Mouse (Mus musculus): Measurements from ENCODE around the gene Pde6h. TPM values are rescaled to one million over a fixed set of nuclear protein-coding genes. Genes with fewer than 3 reads are reported as not detected.
A peak's percentile ranks its signal among the peaks of the same experiment; 100 is the strongest.

Pde6h gene
- polyA plus RNA-seq, 1 experiment from 2014 or later: 0.44 TPM

DNA sequence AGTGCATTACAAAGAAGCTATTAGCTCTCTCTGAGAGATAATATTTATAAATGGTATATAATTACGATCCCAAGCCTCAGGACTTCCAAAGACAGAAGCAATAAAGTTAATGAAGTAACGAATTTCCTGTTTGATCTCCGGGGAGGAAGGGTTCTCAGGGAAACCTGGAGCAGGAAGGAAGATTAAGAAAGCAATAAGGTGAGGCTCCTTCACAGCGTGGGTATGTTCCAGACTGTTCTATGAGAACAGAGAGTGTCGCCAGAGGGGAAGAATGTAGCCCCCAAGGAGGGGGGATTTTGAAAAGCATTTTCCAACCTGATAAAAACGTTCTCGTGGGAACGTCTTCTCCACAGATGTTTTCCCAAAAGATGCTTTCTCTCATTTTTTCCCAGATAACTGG, 66.9 kb downstream of the Pde6h start:
- H3K4me2 ChIP-seq (replicated peaks; ENCODE audit: low read depth): peak overlapping the region; percentile 39
- WGBS: 17% methylated on average over 8 of the region's 8 CpGs
- H3K4me1 ChIP-seq (replicated peaks; ENCODE audit: control insufficient read depth, insufficient read depth, low read length): 0 out of 2 replicates have a peak, but pooled peaks cover 5% of the 10 kb centered on the region
- H3K27ac ChIP-seq (ENCODE audit: low read depth, low read length): no peak overlapping the region
- H3K4me3 ChIP-seq (ENCODE audit: low read depth, low read length): no peak overlapping the region
- no peaks in the 10 kb centered on the region for H3K9me3 ChIP-seq (ENCODE audit: control insufficient read depth)
- TF ChIP-seq CTCF (IDR thresholded peaks at IDR 0.05; ENCODE audit: low read depth): no peak
- no peaks in the 10 kb centered on the region for H3K27me3 ChIP-seq (replicated peaks; ENCODE audit: control insufficient read depth, insufficient read depth, low read length)
- no peak overlapping the region for H3K9ac ChIP-seq (ENCODE audit: low read depth, low read length)
- no peaks in the 10 kb centered on the region for H3K36me3 ChIP-seq (ENCODE audit: control insufficient read depth, insufficient read depth)
- peak; percentile 22; the same call in 1 of the 2 replicates for ATAC-seq

DNA sequence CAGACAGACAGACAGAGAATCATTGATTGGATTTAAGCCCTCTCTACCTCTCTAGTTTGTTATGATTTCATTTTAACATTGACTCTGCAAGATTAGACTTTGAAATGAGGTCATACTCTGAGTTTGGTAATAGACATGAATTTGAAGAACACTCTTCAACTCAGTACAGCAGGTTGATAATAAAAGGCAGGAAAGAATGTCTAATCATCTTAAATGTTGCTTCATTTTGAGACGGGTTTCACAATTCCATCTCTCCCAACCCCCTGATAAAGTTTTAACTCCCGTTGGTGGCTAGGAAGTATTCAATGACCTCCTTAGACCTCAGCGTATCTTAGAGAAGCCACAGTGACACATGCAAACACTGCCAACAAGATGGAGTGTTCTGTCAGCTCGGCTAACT, 69.9 kb downstream of the Pde6h start:
- Histone ChIP-seq H3K27ac (ENCODE audit: low read depth, low read length) (no peak overlapping the region), H3K27me3 (replicated peaks; ENCODE audit: control insufficient read depth, insufficient read depth, low read length) (no peaks in the 10 kb centered on the region), H3K4me1 (replicated peaks; ENCODE audit: control insufficient read depth, insufficient read depth, low read length) (0 out of 2 replicates have a peak, but pooled peaks cover 5% of the 10 kb centered on the region), H3K9me3 (ENCODE audit: control insufficient read depth) (no peaks in the 10 kb centered on the region), H3K4me3 (ENCODE audit: low read depth, low read length) (no peak overlapping the region), H3K36me3 (ENCODE audit: control insufficient read depth, insufficient read depth) (no peaks in the 10 kb centered on the region), H3K4me2 (replicated peaks; ENCODE audit: low read depth) (no peak overlapping the region), H3K9ac (ENCODE audit: low read depth, low read length) (no peak overlapping the region)
- 49% methylated on average over 4 of the region's 4 CpGs for WGBS
- ATAC-seq: no peak
- TF ChIP-seq CTCF (IDR thresholded peaks at IDR 0.05; ENCODE audit: low read depth): no peak

DNA sequence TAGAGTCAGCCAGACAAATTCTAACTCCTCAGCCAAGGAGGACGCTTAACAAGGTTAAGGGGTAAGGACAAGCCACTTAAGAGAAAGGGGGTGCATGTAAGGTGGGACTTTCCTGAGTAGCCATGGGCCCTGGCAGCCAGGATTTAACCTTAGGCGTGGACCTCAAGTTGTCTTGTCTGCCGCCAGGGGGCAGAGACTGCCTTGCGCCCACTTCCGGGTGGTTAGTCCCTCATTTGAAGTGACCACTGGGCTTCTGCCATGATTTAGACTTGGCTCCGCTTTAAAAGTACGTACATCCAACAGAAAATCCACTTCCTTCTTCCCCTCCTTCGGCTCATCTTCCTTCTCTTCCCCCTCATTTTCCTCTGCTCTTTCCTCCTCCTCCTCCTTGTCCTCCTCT, 71.9 kb downstream of the Pde6h start:
- no peaks in the 10 kb centered on the region for H3K9me3 ChIP-seq (ENCODE audit: control insufficient read depth)
- peak; percentile 64 for TF ChIP-seq CTCF (IDR thresholded peaks at IDR 0.05; ENCODE audit: low read depth)
- no peaks in the 10 kb centered on the region for H3K36me3 ChIP-seq (ENCODE audit: control insufficient read depth, insufficient read depth)
- WGBS: 70% methylated on average over 8 of the region's 8 CpGs
- H3K4me2 ChIP-seq (replicated peaks; ENCODE audit: low read depth): no peak overlapping the region
- no peak overlapping the region for H3K27ac ChIP-seq (ENCODE audit: low read depth, low read length)
- no peaks in the 10 kb centered on the region for H3K27me3 ChIP-seq (replicated peaks; ENCODE audit: control insufficient read depth, insufficient read depth, low read length)
- no peak overlapping the region for H3K4me3 ChIP-seq (ENCODE audit: low read depth, low read length)
- no peak for ATAC-seq
- 0 out of 2 replicates have a peak, but pooled peaks cover 4% of the 10 kb centered on the region for H3K4me1 ChIP-seq (replicated peaks; ENCODE audit: control insufficient read depth, insufficient read depth, low read length)
- H3K9ac ChIP-seq (ENCODE audit: low read depth, low read length): no peak overlapping the region

DNA sequence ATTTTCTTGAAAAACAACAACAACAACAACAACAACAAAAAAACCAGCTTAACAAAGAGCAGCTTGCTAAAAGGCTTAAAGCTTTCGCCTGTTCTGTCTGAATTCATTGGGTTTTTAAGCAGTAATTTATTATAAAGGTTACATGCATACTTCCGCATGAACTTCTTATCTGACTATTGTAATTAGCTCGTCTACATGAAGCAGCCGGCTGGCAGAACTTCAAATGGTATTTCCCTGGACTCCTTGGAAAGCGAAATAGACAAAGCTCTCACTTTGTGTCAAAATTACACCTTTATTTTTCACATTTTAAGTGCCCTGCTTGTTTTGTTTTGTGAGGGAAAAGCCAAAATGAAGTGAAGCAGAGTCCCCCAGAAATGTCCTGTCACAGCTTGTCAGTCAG, 72.7 kb downstream of the Pde6h start:
- no peaks in the 10 kb centered on the region for H3K4me1 ChIP-seq (replicated peaks; ENCODE audit: control insufficient read depth, insufficient read depth, low read length)
- no peaks in the 10 kb centered on the region for H3K36me3 ChIP-seq (ENCODE audit: control insufficient read depth, insufficient read depth)
- WGBS: 46% methylated on average over 5 of the region's 5 CpGs
- H3K4me3 ChIP-seq (ENCODE audit: low read depth, low read length): no peak overlapping the region
- no peak for ATAC-seq
- no peak overlapping the region for H3K9ac ChIP-seq (ENCODE audit: low read depth, low read length)
- no peak overlapping the region for H3K27ac ChIP-seq (ENCODE audit: low read depth, low read length)
- no peaks in the 10 kb centered on the region for H3K9me3 ChIP-seq (ENCODE audit: control insufficient read depth)
- no peak overlapping the region for H3K4me2 ChIP-seq (replicated peaks; ENCODE audit: low read depth)
- no peak for TF ChIP-seq CTCF (IDR thresholded peaks at IDR 0.05; ENCODE audit: low read depth)
- no peaks in the 10 kb centered on the region for H3K27me3 ChIP-seq (replicated peaks; ENCODE audit: control insufficient read depth, insufficient read depth, low read length)

DNA sequence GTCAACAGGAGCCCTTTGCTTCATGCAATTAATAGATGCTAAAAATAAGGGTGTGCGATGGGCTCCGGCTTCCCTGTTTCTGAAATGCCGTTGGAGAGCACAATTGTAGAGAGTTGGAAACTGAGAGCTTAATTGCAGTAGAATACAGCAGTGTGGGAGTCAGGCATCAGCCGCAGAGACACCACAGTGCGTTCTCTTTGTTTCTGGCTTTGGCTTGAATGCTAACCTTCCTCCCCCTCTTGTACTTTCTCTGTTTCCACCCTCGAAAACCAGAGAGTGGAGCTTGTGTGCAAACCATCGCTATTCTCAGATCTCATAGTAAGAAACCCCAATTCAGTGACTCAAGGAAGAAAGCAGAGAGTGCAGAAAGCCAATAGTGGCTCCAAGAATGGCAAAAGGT, 74.5 kb downstream of the Pde6h start:
- no peaks in the 10 kb centered on the region for H3K9me3 ChIP-seq (ENCODE audit: control insufficient read depth)
- H3K27me3 ChIP-seq (replicated peaks; ENCODE audit: control insufficient read depth, insufficient read depth, low read length): no peaks in the 10 kb centered on the region
- H3K36me3 ChIP-seq (ENCODE audit: control insufficient read depth, insufficient read depth): no peaks in the 10 kb centered on the region
- H3K4me3 ChIP-seq (ENCODE audit: low read depth, low read length): no peak overlapping the region
- no peak overlapping the region for H3K4me2 ChIP-seq (replicated peaks; ENCODE audit: low read depth)
- no peak for TF ChIP-seq CTCF (IDR thresholded peaks at IDR 0.05; ENCODE audit: low read depth)
- H3K27ac ChIP-seq (ENCODE audit: low read depth, low read length): no peak overlapping the region
- 0 out of 2 replicates have a peak, but pooled peaks cover 3% of the 10 kb centered on the region for H3K4me1 ChIP-seq (replicated peaks; ENCODE audit: control insufficient read depth, insufficient read depth, low read length)
- no peak for ATAC-seq
- no peak overlapping the region for H3K9ac ChIP-seq (ENCODE audit: low read depth, low read length)
- 90% methylated on average over 7 of the region's 7 CpGs for WGBS

DNA sequence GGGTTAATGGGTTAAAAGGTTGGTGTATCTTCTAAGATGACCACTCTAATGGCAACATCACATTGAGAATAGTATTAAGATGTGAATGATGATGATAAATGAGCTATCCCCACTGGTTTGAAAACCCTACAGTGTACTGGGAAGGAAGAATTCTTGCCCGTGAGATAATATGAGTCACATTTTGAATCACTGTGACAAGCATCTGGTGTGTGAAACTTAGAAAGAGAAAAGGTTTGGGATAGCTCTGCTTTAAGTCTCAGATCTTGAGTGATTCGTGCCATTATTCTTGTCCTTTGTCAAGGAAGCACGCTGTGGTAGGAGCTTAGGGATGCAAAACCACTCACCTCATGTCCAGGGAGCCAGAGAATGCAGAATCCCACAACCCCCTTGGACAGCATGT, 75.4 kb downstream of the Pde6h start:
- H3K36me3 ChIP-seq (ENCODE audit: control insufficient read depth, insufficient read depth): no peaks in the 10 kb centered on the region
- H3K27me3 ChIP-seq (replicated peaks; ENCODE audit: control insufficient read depth, insufficient read depth, low read length): no peaks in the 10 kb centered on the region
- no peak overlapping the region for H3K27ac ChIP-seq (ENCODE audit: low read depth, low read length)
- 91% methylated on average over 3 of the region's 3 CpGs for WGBS
- no peak for ATAC-seq
- TF ChIP-seq CTCF (IDR thresholded peaks at IDR 0.05; ENCODE audit: low read depth): no peak
- no peak overlapping the region for H3K9ac ChIP-seq (ENCODE audit: low read depth, low read length)
- 0 out of 2 replicates have a peak, but pooled peaks cover 3% of the 10 kb centered on the region for H3K4me1 ChIP-seq (replicated peaks; ENCODE audit: control insufficient read depth, insufficient read depth, low read length)
- H3K4me3 ChIP-seq (ENCODE audit: low read depth, low read length): no peak overlapping the region
- H3K9me3 ChIP-seq (ENCODE audit: control insufficient read depth): no peaks in the 10 kb centered on the region
- H3K4me2 ChIP-seq (replicated peaks; ENCODE audit: low read depth): no peak overlapping the region
